Mouse (Mus musculus) hindbrain, embryonic 12.5 days (tissue): Measurements from ENCODE around the gene Cib1. TPM values are rescaled to one million over a fixed set of nuclear protein-coding genes. Genes with fewer than 3 reads are reported as not detected.

Source experiments
- ATAC-seq: fragments of 200-750 bp; cut with Nextera tagmentation; 2 replicates; pipeline ENCODE4 v1.8.0; 2017; ENCODE audit warnings: moderate TSS enrichment; ENCODE audit not compliant: low FRiP score
- H3K27ac ChIP-seq: fragments of 300-500 bp; sonication (generic); 2 replicates; pipeline ENCODE4 v1.5.1; 2016; ENCODE audit warnings: mild to moderate bottlenecking
- H3K27me3 ChIP-seq: fragments of 300-500 bp; sonication (generic); 2 replicates; pipeline ENCODE4 v1.6.1; 2016; ENCODE audit warnings: mild to moderate bottlenecking
- H3K36me3 ChIP-seq: fragments of 300-500 bp; sonication (generic); 2 replicates; pipeline ENCODE4 v1.6.1; 2016; ENCODE audit warnings: mild to moderate bottlenecking
- H3K4me1 ChIP-seq: fragments of 300-500 bp; sonication (generic); 2 replicates; pipeline ENCODE4 v1.6.1; 2016
- H3K4me2 ChIP-seq: fragments of 300-500 bp; sonication (generic); replicated peaks from 2 replicates; pipeline ENCODE4 v1.6.1; 2016; ENCODE audit warnings: mild to moderate bottlenecking
- H3K4me3 ChIP-seq: fragments of 300-500 bp; sonication (generic); 2 replicates; pipeline ENCODE4 v1.5.1; 2016; ENCODE audit warnings: mild to moderate bottlenecking
- H3K9ac ChIP-seq: fragments of 300-500 bp; sonication (generic); 2 replicates; pipeline ENCODE4 v1.6.1; 2016; ENCODE audit warnings: mild to moderate bottlenecking, moderate library complexity
- H3K9me3 ChIP-seq: fragments of 300-500 bp; sonication (generic); replicated peaks from 2 replicates; pipeline ENCODE4 v1.6.1; 2016; ENCODE audit warnings: mild to moderate bottlenecking
- WGBS: fragments of 180-500 bp; shearing (Covaris S2); methylation state at CpG from one replicate; pipeline ENCODE4 v1.1.7; 2016; 5-methylcytosine and 5-hydroxymethylcytosine counted together
- polyA plus RNA-seq: library from polyadenylated mRNA; unstranded; fragments of >200 nt; fragmentation: Nextera tagmentation; extraction: Ambion mirVana; gene quantifications from 2 replicates; pipeline ENCODE4 v1.2.1, GENCODE M21; 2016

Cib1 gene
- polyA plus RNA-seq, 1 experiment from 2014 or later, result 40.5 TPM

DNA sequence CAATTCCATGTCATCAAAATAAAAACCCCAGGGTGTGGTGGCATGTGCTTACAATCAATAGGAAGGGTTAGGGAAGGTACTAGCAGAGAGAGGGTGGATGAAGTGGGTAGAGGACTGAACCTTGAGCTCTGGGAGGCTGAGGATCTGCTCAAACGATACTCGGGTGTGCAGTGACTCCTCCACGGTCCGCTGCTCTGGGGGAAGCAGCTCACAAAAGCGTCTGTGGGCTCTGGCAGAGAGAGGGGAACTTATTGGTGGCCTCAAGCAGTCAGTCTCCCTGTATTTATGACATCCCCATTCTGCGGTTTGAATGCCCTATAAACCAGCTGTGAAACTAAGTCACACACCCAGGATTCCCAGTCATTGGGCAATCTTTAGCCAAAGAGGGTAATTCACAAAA lies 2.4 kb downstream of the Cib1 start:
- no peaks in the 10 kb centered on the region for H3K9me3 ChIP-seq
- no peak overlapping the region for H3K4me3 ChIP-seq
- WGBS, result 62% methylated on average over 6 of the region's 6 CpGs
- peaks cover 22% of the 10 kb centered on the region for H3K36me3 ChIP-seq
- ATAC-seq, result no peak
- no peak overlapping the region for H3K4me2 ChIP-seq
- H3K9ac ChIP-seq, result no peak overlapping the region
- H3K27ac ChIP-seq, result no peak overlapping the region
- H3K27me3 ChIP-seq, result no peaks in the 10 kb centered on the region; the same call in 1 of the 2 replicates
- peaks cover 20% of the 10 kb centered on the region for H3K4me1 ChIP-seq

DNA sequence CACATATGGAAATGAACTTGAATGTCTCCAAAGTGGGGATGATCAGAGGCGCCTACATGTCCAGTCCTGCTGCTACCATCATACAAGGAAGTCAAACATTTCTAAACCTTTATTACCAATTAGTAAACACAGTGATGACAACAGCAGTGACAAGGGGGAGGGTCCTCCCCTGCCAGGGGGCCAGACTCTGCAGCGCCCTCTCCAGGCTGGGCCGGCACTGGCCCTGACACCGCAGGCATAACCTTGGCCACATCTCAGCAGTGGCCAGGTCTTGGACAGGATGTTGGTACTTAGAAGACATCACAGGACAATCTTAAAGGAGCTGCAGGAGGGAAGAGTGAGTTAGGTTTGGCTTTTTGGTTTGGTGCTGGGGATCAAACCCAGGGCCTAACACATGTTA lies 5.5 kb downstream of the Cib1 start:
- H3K9me3 ChIP-seq, result no peaks in the 10 kb centered on the region
- no peaks in the 10 kb centered on the region; the same call in 1 of the 2 replicates for H3K27me3 ChIP-seq
- H3K27ac ChIP-seq, result no peak overlapping the region
- H3K4me3 ChIP-seq, result no peak overlapping the region
- H3K4me1 ChIP-seq, result peaks cover 7% of the 10 kb centered on the region
- WGBS, result 93% methylated on average over 4 of the region's 4 CpGs
- H3K9ac ChIP-seq, result no peak overlapping the region
- no peak for ATAC-seq
- H3K36me3 ChIP-seq, result peaks cover 50% of the 10 kb centered on the region
- no peak overlapping the region for H3K4me2 ChIP-seq

DNA sequence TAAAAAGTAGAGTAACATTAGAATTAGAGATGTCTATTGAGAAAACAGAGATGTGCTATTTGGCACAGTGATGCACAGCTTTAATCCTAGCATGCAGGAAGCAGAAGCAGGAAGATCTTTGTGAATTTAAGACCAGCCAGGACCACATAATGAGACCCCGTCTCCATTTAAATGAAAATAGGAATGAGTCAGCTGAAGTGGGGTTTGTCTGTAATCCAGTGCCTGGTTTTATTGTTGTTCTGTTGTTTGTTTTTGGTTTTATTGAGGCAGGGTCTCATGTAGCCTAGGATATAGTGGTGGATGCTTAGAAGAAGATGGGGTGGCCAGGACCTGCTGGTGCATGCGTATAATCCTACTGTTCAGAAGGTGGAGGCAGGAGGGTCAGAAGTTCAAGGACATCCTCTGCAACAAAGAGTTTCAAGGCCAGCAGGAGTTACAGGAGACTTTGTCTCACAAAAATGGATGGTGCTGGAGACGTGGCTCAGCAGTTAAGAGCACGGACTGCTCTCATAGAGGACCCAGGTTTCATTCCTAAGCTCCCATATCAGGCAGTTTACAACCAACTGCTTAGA lies 11.3 kb downstream of the Cib1 start:
- no peak overlapping the region for H3K27ac ChIP-seq
- no peaks in the 10 kb centered on the region for H3K27me3 ChIP-seq
- no peaks in the 10 kb centered on the region for H3K9me3 ChIP-seq
- H3K36me3 ChIP-seq, result peaks cover 86% of the 10 kb centered on the region
- 80% methylated on average over 4 of the region's 4 CpGs for WGBS
- ATAC-seq, result no peak
- no peak overlapping the region for H3K4me2 ChIP-seq
- no peak overlapping the region for H3K4me3 ChIP-seq
- no peak overlapping the region for H3K9ac ChIP-seq
- no peaks in the 10 kb centered on the region for H3K4me1 ChIP-seq

DNA sequence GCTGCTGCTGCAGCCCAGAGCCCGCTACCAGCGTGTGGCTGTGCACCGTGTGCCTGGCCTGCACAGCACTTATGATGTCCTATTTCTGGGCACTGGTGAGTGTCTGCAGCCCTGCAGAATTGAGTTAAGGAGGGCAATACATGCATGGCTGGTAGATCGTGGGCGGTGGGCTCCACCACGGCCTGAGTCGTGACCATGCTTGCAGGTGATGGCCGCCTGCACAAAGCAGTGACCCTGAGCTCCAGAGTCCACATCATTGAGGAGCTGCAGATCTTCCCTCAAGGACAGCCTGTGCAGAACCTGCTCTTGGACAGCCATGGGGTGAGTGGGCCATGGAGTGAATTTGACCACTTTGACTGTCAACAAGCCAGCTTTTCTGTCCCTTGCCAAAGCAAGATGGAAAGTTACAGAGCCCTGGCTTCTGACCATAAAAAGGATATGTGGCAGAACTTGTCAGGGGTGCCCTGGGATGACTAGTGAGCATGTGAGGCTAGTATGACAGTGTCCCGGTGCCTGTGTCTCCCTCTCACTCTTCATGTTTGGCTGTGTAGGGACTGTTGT lies 12.3 kb downstream of the Cib1 start:
- 99% methylated on average over 9 of the region's 9 CpGs for WGBS
- Histone ChIP-seq H3K4me3 (no peak overlapping the region), H3K4me2 (no peak overlapping the region), H3K36me3 (peaks cover 86% of the 10 kb centered on the region), H3K27ac (no peak overlapping the region), H3K9me3 (no peaks in the 10 kb centered on the region), H3K27me3 (no peaks in the 10 kb centered on the region), H3K4me1 (peaks cover under 1% of the 10 kb centered on the region; the same call in 1 of the 2 replicates), H3K9ac (no peak overlapping the region)
- no peak for ATAC-seq

DNA sequence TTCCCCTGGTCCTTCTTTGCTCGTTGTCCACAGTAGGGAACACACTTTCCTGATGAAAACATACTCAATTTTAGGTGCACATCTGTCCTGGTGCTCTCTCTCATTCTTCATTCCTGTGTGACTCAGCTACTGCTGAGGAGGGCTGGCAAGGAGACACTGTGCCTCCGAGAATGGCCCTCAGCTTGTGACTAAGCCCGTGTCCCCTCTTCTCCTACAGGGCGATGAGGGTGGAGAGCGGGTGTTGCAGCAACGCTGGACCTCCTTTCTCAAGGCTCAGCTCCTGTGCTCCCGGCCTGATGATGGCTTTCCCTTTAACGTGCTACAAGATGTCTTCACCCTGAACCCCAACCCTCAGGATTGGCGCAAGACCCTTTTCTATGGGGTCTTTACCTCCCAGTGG lies 13.9 kb downstream of the Cib1 start:
- Histone ChIP-seq H3K27ac (no peak overlapping the region), H3K27me3 (no peaks in the 10 kb centered on the region), H3K4me3 (no peak overlapping the region), H3K4me2 (no peak overlapping the region), H3K4me1 (peaks cover 4% of the 10 kb centered on the region; the same call in 1 of the 2 replicates), H3K9me3 (no peaks in the 10 kb centered on the region), H3K36me3 (peaks cover 70% of the 10 kb centered on the region), H3K9ac (no peak overlapping the region)
- no peak for ATAC-seq
- 91% methylated on average over 9 of the region's 9 CpGs for WGBS

DNA sequence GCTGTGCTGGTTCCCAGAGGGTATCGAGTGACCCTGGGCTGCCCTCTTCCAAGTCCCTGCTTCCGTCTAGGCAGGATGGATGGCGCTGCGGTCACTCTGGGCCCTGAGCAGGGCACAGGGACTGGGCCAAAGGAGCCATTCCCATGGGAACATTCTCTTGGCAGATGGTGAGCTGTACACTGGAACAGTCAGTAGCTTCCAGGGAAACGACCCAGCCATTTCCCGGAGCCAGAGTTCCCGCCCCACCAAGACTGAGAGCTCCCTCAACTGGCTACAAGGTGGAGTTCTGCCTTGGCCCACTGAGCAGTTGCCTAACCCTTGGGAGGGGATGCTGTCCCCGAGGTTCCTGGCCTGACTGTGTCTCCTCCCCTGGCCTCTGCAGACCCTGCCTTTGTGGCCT lies 16.0 kb downstream of the Cib1 start:
- peak; percentile 39; the same call in 1 of the 2 replicates for ATAC-seq
- H3K36me3 ChIP-seq, result peaks cover 67% of the 10 kb centered on the region
- H3K27ac ChIP-seq, result no peak overlapping the region
- no peak overlapping the region for H3K4me2 ChIP-seq
- H3K9me3 ChIP-seq, result no peaks in the 10 kb centered on the region
- 70% methylated on average over 8 of the region's 8 CpGs for WGBS
- H3K4me1 ChIP-seq, result peaks cover 4% of the 10 kb centered on the region; the same call in 1 of the 2 replicates
- no peak overlapping the region for H3K4me3 ChIP-seq
- H3K27me3 ChIP-seq, result no peaks in the 10 kb centered on the region
- peak overlapping the region; percentile 23; the same call in 1 of the 2 replicates for H3K9ac ChIP-seq

DNA sequence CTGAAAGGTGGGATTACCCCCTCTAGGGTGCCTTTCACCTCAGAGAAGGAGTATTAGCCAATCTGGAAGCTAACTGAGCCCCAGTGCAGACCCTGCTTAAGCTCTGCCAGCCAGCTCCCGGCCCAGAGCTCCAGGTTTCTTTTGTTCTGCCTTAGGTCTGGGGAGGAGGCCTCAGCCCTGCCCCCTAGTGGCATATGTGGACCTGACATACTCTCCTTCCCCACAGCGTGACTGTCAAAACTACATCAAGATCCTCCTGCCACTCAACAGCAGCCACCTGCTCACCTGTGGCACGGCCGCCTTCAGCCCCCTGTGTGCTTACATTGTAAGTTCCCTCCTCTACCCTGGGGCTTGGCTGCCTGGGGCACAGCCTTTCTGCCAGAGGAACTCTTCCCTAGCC lies 17.2 kb downstream of the Cib1 start:
- no peaks in the 10 kb centered on the region for H3K27me3 ChIP-seq
- H3K4me1 ChIP-seq, result peaks cover 8% of the 10 kb centered on the region
- no peak overlapping the region for H3K4me2 ChIP-seq
- H3K27ac ChIP-seq, result peak overlapping the region; percentile 55
- peak; percentile 87 for ATAC-seq
- no peak overlapping the region for H3K9ac ChIP-seq
- no peak overlapping the region for H3K4me3 ChIP-seq
- WGBS, result 26% methylated on average over 4 of the region's 4 CpGs
- H3K36me3 ChIP-seq, result peaks cover 55% of the 10 kb centered on the region
- no peaks in the 10 kb centered on the region for H3K9me3 ChIP-seq

DNA sequence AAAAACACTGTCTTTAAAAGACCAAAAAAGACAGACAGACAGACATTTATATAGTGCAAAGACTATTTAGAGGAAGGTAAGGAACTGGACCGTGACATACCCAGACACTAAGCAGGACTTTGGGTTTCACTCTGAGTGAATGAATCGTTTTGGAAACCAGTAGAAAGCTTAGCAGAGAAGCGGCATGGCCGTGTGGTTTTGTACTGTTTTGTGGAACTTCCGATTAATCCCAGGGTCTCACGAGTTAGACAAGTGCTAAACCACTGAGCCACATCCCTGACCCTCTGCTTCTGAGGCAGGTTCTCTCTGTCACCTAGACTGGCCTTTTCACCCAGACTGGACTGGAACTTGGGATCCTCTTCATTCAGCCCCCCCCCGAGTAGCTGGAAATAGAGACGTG lies 18.2 kb downstream of the Cib1 start:
- no peak overlapping the region for H3K4me2 ChIP-seq
- H3K36me3 ChIP-seq, result peaks cover 46% of the 10 kb centered on the region
- peaks cover 11% of the 10 kb centered on the region for H3K4me1 ChIP-seq
- no peak overlapping the region for H3K9ac ChIP-seq
- ATAC-seq, result no peak
- WGBS, result 80% methylated on average over 8 of the region's 8 CpGs
- H3K27ac ChIP-seq, result no peak overlapping the region
- H3K9me3 ChIP-seq, result no peaks in the 10 kb centered on the region
- no peak overlapping the region for H3K4me3 ChIP-seq
- no peaks in the 10 kb centered on the region for H3K27me3 ChIP-seq

DNA sequence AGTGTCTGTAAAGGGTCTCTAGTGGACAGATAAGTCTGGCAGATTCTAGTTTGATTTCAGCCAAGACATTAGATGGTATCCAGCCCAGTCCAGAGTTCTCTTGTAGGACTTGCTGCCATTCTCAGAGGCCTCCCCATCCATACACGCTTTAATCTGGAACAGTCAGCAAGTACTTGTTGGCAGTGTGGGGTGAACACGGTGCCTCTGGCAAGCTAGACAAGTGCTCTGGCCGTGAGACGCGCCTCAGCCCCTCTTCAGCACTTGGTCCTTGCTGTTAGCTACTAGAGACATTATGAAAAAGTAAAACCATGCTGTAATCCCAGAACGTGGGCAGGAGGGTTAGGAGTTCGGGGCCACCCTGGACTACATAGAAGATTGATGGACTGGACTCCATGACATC lies 19.0 kb downstream of the Cib1 start:
- Histone ChIP-seq H3K4me1 (peaks cover 18% of the 10 kb centered on the region), H3K4me2 (no peak overlapping the region), H3K36me3 (peaks cover 38% of the 10 kb centered on the region), H3K9ac (no peak overlapping the region), H3K27me3 (no peaks in the 10 kb centered on the region), H3K4me3 (no peak overlapping the region), H3K27ac (no peak overlapping the region), H3K9me3 (no peaks in the 10 kb centered on the region)
- no peak for ATAC-seq
- WGBS, result 95% methylated on average over 7 of the region's 7 CpGs

DNA sequence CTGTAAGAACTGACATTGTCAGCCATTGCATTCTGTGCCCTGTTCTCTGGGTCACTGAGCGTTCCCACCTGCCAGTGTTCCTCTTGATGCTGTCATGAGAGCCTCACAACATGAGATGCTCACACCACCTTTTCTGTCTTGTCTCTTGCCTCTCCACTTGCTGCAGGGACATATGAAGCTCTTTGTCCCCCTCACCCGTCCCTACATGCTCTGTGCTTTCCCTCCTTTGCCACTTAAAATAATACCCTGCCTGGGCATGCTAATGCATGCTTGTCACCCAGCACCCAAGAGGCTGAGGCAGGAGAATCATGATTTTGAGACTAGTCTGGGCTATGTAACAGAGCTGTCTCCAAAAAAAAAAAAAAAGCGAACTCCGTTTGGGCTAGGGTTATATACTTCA lies 21.6 kb downstream of the Cib1 start:
- H3K4me1 ChIP-seq, result peaks cover 36% of the 10 kb centered on the region
- no peak overlapping the region for H3K9ac ChIP-seq
- H3K27me3 ChIP-seq, result no peaks in the 10 kb centered on the region
- no peaks in the 10 kb centered on the region for H3K9me3 ChIP-seq
- H3K27ac ChIP-seq, result no peak overlapping the region
- H3K36me3 ChIP-seq, result peaks cover 14% of the 10 kb centered on the region
- H3K4me2 ChIP-seq, result no peak overlapping the region
- ATAC-seq, result no peak
- WGBS, result 81% methylated on average over 4 of the region's 4 CpGs
- H3K4me3 ChIP-seq, result no peak overlapping the region

DNA sequence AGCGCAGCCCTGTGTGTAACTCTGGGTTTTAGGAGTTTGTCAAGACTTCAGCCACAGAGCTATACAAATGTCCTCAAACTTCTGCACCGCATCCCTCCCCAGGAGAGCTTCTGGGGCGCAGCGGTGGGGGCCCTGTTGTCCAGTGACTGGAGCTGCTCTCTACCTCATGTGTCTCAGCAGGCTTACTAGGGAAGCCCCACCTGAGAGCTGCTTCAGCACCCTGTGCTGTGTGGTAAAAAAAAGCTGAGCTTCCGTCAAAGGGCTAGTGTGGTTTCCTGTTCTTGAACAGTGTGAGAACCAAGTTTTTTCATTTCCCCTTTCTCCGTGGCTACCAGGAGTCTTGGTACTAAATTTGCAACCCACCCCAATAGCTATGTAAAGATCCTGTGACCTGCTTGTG lies 22.9 kb downstream of the Cib1 start:
- Histone ChIP-seq H3K27ac (no peak overlapping the region), H3K4me3 (no peak overlapping the region), H3K4me2 (no peak overlapping the region), H3K36me3 (peaks cover 12% of the 10 kb centered on the region), H3K27me3 (no peaks in the 10 kb centered on the region), H3K9me3 (no peaks in the 10 kb centered on the region), H3K4me1 (peaks cover 42% of the 10 kb centered on the region), H3K9ac (no peak overlapping the region)
- ATAC-seq, result no peak
- 79% methylated on average over 6 of the region's 6 CpGs for WGBS

DNA sequence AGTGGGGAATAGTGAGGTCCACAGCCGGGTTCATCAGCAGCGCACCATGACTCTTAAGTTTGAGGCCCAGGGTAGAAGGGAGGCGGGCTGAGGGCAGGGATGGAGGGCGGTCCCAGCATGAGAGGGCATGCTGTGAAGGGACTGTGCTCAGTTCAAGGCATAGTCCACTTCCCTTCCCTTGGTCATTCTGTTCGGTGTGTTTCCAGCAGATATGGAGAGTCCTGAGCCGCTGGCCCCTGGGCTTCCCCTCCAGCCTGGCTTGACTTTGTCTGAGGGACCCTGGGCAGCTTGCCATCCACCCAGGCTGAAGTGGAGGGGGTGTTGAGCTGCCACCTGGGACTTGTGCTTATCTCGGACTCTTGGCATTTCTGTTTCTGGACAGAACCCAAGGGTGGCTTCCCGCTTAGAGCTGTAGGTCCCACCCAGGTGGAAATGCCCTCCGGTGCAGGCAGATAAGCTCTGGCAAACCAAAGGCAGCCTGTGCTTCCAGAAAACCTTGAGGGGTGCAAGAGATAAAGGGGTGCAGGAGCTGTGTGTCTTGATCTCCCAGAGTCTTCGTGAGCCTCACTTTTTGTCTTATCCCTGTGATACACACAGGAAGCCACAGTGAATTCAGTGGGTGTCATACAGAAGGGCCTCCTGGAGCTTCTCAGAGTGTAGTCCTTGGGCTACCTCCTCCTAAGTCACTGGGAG lies 23.7 kb downstream of the Cib1 start:
- no peak overlapping the region for H3K4me2 ChIP-seq
- WGBS, result 85% methylated on average over 10 of the region's 10 CpGs
- no peaks in the 10 kb centered on the region for H3K27me3 ChIP-seq
- H3K4me1 ChIP-seq, result peaks cover 50% of the 10 kb centered on the region
- ATAC-seq, result no peak
- no peak overlapping the region for H3K4me3 ChIP-seq
- no peaks in the 10 kb centered on the region for H3K9me3 ChIP-seq
- H3K27ac ChIP-seq, result no peak overlapping the region
- H3K36me3 ChIP-seq, result peaks cover 12% of the 10 kb centered on the region
- H3K9ac ChIP-seq, result no peak overlapping the region
